Mouse (Mus musculus): ENCODE results near the gene Snrpb.

DNA sequence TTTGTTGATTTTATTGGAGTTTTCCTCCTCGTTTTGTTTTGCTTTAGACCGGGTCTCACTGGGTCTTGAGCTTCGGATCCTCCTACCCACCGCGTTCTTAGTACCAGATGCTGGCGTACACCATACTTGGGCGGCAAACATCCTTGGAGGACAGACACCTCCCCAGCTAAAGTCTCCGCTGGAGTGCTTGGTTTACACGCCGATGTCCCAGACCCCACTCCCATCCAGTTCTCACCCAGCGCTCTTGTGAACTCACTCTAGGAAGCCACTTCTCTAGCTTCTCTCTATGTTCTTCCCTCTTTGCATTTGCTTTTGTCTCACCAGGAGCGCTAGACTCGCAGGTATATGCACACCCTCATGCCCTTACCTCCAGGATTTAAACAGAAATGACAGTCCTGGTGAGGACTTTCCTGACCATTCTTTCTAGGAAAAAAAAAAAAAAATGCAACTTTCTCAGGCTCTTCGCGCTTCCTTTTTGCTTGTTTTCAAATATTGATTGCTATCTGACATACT is 360 bp upstream of the Snrpb start:
- TF ChIP-seq POLR2A (IDR thresholded peaks at IDR 0.05; ENCODE audit: borderline replicate concordance, control insufficient read depth, low read depth, low read length) (no peak), CTCF (IDR thresholded peaks at IDR 0.05; ENCODE audit: control insufficient read depth, insufficient read depth, low read length) (no peak)

All from bone marrow, adult 2 months (tissue).